Comparison of ENCODE assay signal across 14 mouse cellular contexts in the genomic region with DNA sequence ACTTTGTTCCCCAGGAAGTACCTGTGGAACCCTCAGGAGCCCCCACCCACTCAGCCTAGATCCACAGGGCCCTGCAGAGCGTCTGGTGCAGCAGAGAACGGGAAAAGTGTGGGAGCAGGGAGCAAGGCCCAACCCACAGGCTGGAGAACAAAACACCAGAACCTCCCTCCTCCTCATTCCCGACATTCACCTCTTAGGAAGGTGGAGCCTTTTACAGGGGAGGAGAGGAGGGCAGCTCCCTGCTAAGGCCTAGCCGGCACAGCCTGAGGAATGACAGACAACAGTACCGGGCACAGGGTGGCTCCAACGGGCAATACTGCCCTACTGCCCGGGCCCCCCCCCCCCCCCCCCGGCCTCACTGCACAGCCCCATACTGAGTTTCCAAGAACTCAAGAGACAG. TPM values are rescaled to one million over a fixed set of nuclear protein-coding genes. Genes with fewer than 3 reads are reported as not detected.
A peak's percentile ranks its signal among the peaks of the same experiment; 100 is the strongest.
DNase-seq lines count a peak whose midpoint lies in the region; ATAC-seq and TF ChIP-seq lines count a peak whose summit lies in the region.
"Had no signal": no experiment of that assay in that cellular context is flagged by ENCODE, and none has a peak within 500 bp of the region (broad histone marks: within the 10 kb centered on the region; RNA-seq: fewer than 3 reads in every experiment).

No protein-coding gene starts in this region.

- WGBS in forebrain, embryonic 10.5 days = 39% methylated on average over 8 of the region's 8 CpGs
- WGBS in forebrain, embryonic 13.5 days = 26% methylated on average over 7 of the region's 8 CpGs
- WGBS in limb, embryonic 12.5 days = 39% methylated on average over 8 of the region's 8 CpGs
- 55% methylated on average over 7 of the region's 8 CpGs for WGBS in limb, embryonic 10.5 days

- H3K27me3 ChIP-seq in forebrain, embryonic 10.5 days (ENCODE audit: poor library complexity, severe bottlenecking) = no peaks in the 10 kb centered on the region; the same call in 1 of the 2 replicates
- no peaks in the 10 kb centered on the region for H3K27me3 ChIP-seq in forebrain, embryonic 13.5 days
- H3K27me3 ChIP-seq in limb, embryonic 12.5 days = peaks cover 15% of the 10 kb centered on the region
- peaks cover 17% of the 10 kb centered on the region; the same call in 1 of the 2 replicates for H3K27me3 ChIP-seq in limb, embryonic 10.5 days (ENCODE audit: low read depth, poor library complexity, severe bottlenecking)

- no peaks in the 10 kb centered on the region for H3K9me3 ChIP-seq in forebrain, embryonic 10.5 days
- no peaks in the 10 kb centered on the region for H3K9me3 ChIP-seq in forebrain, embryonic 13.5 days (replicated peaks)
- no peaks in the 10 kb centered on the region for H3K9me3 ChIP-seq in limb, embryonic 12.5 days
- no peaks in the 10 kb centered on the region for H3K9me3 ChIP-seq in limb, embryonic 10.5 days (replicated peaks)
- H3K9me3 ChIP-seq in ES-E14 (ENCODE audit: control insufficient read depth, insufficient read depth, low read depth, low read length) = no peaks in the 10 kb centered on the region

- H3K4me1 ChIP-seq in forebrain, embryonic 10.5 days = peaks cover 95% of the 10 kb centered on the region
- H3K4me1 ChIP-seq in forebrain, embryonic 13.5 days = peaks cover 89% of the 10 kb centered on the region
- H3K4me1 ChIP-seq in limb, embryonic 12.5 days (replicated peaks) = peaks cover 55% of the 10 kb centered on the region
- peaks cover 88% of the 10 kb centered on the region for H3K4me1 ChIP-seq in limb, embryonic 10.5 days
- peaks cover 0 to 30% of the 10 kb centered on the region in 2 experiments; a peak in 2 of 4 replicates for H3K4me1 ChIP-seq in ES-E14 (ENCODE audit: control insufficient read depth in 2 of 2, insufficient read depth in 2 of 2, low read length in 2 of 2, poor library complexity in 1 of 2)

- H3K4me3 ChIP-seq in forebrain, embryonic 10.5 days = no peak overlapping the region
- no peak overlapping the region for H3K4me3 ChIP-seq in forebrain, embryonic 13.5 days
- no peak overlapping the region for H3K4me3 ChIP-seq in limb, embryonic 12.5 days (replicated peaks)
- H3K4me3 ChIP-seq in limb, embryonic 10.5 days = no peak overlapping the region
- 0 out of 4 replicates have a peak overlapping the region, but pooled peaks of 1 of the 2 experiments have one; percentile 21 for H3K4me3 ChIP-seq in ES-E14 (ENCODE audit: insufficient read depth in 1 of 2, low read depth in 1 of 2, low read length in 2 of 2, poor library complexity in 1 of 2, severe bottlenecking in 1 of 2)

- no peak overlapping the region for H3K9ac ChIP-seq in forebrain, embryonic 13.5 days
- 0 out of 2 replicates have a peak overlapping the region, but pooled peaks have one; percentile 13 for H3K9ac ChIP-seq in limb, embryonic 12.5 days (replicated peaks)
- peak overlapping the region; percentile 26; the same call in 1 of the 2 replicates for H3K9ac ChIP-seq in ES-E14 (ENCODE audit: insufficient read depth, low read depth, low read length, poor library complexity, severe bottlenecking)
- H3K9ac ChIP-seq: forebrain, postnatal 0 days; liver, embryonic 14.5 days had no signal

- no peak for ATAC-seq in forebrain, embryonic 13.5 days
- ATAC-seq in limb, embryonic 12.5 days (ENCODE audit: insufficient number of reproducible peaks, insufficient read depth, low FRiP score, low TSS enrichment, low read depth) = no peak
- ATAC-seq: forebrain, postnatal 0 days; hindbrain, postnatal 0 days had no signal

- H3K4me2 ChIP-seq in forebrain, embryonic 13.5 days = no peak overlapping the region
- no peak overlapping the region for H3K4me2 ChIP-seq in limb, embryonic 12.5 days

- in situ Hi-C loops in ES-E14 (cut with MboI; ENCODE audit: low sequenced_read_pairs in 2 of 2, unreplicated experiment in 2 of 2) = no loop called here

- H3K27ac ChIP-seq in forebrain, embryonic 10.5 days = 0 out of 2 replicates have a peak overlapping the region, but pooled peaks have one; percentile 41
- H3K27ac ChIP-seq in forebrain, embryonic 13.5 days = no peak overlapping the region
- H3K27ac ChIP-seq in limb, embryonic 12.5 days = no peak overlapping the region
- no peak overlapping the region for H3K27ac ChIP-seq in limb, embryonic 10.5 days
- no peak overlapping the region for H3K27ac ChIP-seq in ES-E14 (ENCODE audit: insufficient read depth, low read depth, low read length, poor library complexity, severe bottlenecking)
- H3K27ac ChIP-seq: hindbrain, postnatal 0 days; liver, embryonic 14.5 days had no signal

- no peak for DNase-seq in forebrain, embryonic 10.5 days (ENCODE audit: extremely low spot score, low spot score)
- no peak for DNase-seq in limb, embryonic 10.5 days (ENCODE audit: low spot score)
- no peak for DNase-seq in ES-E14 (ENCODE audit: low read depth, low spot score)
- peak; percentile 47 for DNase-seq in lung, postnatal 36 days
- no peak for DNase-seq in gastrocnemius, adult 8-10 months (ENCODE audit: low spot score in 2 of 2)
- no peak for DNase-seq in adrenal gland, adult 2 months
- DNase-seq: cerebellum, adult 18-20 months; forebrain, postnatal 0 days; gastrocnemius, postnatal 14 days; thymus, postnatal 36 days had no signal

- peaks cover 9% of the 10 kb centered on the region; the same call in 1 of the 2 replicates for H3K36me3 ChIP-seq in forebrain, embryonic 10.5 days (replicated peaks)
- 0 out of 2 replicates have a peak, but pooled peaks cover 3% of the 10 kb centered on the region for H3K36me3 ChIP-seq in forebrain, embryonic 13.5 days (ENCODE audit: poor library complexity, severe bottlenecking)
- no peaks in the 10 kb centered on the region for H3K36me3 ChIP-seq in limb, embryonic 12.5 days
- no peaks in the 10 kb centered on the region for H3K36me3 ChIP-seq in limb, embryonic 10.5 days
- no peaks in the 10 kb centered on the region for H3K36me3 ChIP-seq in ES-E14 (ENCODE audit: control insufficient read depth, insufficient read depth, low read length, poor library complexity, severe bottlenecking)

TF ChIP-seq in ES-E14, 5 proteins besides CTCF, POLR2A, EP300 and RAD21:
- no peak for TF ChIP-seq ZC3H11A (IDR thresholded peaks at IDR 0.05; ENCODE audit: borderline replicate concordance, low read depth, low read length)
- no peak for TF ChIP-seq HCFC1 (IDR thresholded peaks at IDR 0.05; ENCODE audit: borderline replicate concordance, insufficient read depth, low read length)

RNA-seq across cellular contexts. Expression of a gene that starts 44.0 kb away (rescaled TPM):
- polyA plus RNA-seq in forebrain, embryonic 10.5 days (2016; fragmentation: Nextera tagmentation; extraction: Ambion mirVana) = 3.2 and 3.9 TPM in 2 replicates
- polyA plus RNA-seq in forebrain, embryonic 13.5 days (2015; fragmentation: Nextera tagmentation; extraction: Ambion mirVana) = 4.5 and 5.3 TPM in 2 replicates
- 3.3 and 3.9 TPM in 2 replicates for polyA plus RNA-seq in limb, embryonic 12.5 days (2016; fragmentation: Nextera tagmentation; extraction: Ambion mirVana)
- 3.3 and 3.4 TPM in 2 replicates for polyA plus RNA-seq in limb, embryonic 10.5 days (2016; fragmentation: Nextera tagmentation; extraction: Ambion mirVana)
- 11.1 and 14.5 TPM in 2 replicates for total RNA-seq in ES-E14 (2012; rRNA removed)
- 100 to 1,000 TPM; 133 to 150 (median 139) TPM for total RNA-seq in gastrocnemius, adult 8-10 months (2022)
- total RNA-seq in adrenal gland, adult 2 months (2021) = 10 to 100 TPM; 23.7 to 37.6 TPM
- 8.1 and 8.7 TPM in 2 replicates for polyA plus RNA-seq in adrenal gland, adult 2 months (2012; rRNA removed)

RNA-seq across cellular contexts. Expression of a gene that starts 44.2 kb away (rescaled TPM):
- 75.2 and 76.3 TPM in 2 replicates for polyA plus RNA-seq in forebrain, embryonic 10.5 days (2016; fragmentation: Nextera tagmentation; extraction: Ambion mirVana)
- 90.0 and 91.6 TPM in 2 replicates for polyA plus RNA-seq in forebrain, embryonic 13.5 days (2015; fragmentation: Nextera tagmentation; extraction: Ambion mirVana)
- polyA plus RNA-seq in limb, embryonic 12.5 days (2016; fragmentation: Nextera tagmentation; extraction: Ambion mirVana) = 94.2 and 97.4 TPM in 2 replicates
- polyA plus RNA-seq in limb, embryonic 10.5 days (2016; fragmentation: Nextera tagmentation; extraction: Ambion mirVana) = 71.4 and 76.9 TPM in 2 replicates
- total RNA-seq in ES-E14 (2012; rRNA removed) = 43.0 and 56.0 TPM in 2 replicates
- total RNA-seq in gastrocnemius, adult 8-10 months (2022) = 100 to 1,000 TPM; 111 to 120 (median 117) TPM
- 100 to 1,000 TPM; 109 to 117 TPM for total RNA-seq in adrenal gland, adult 2 months (2021)
- polyA plus RNA-seq in adrenal gland, adult 2 months (2012; rRNA removed) = 9.2 and 11.0 TPM in 2 replicates

RNA-seq across cellular contexts. Expression of a gene that starts 51.9 kb away (rescaled TPM):
- 13.5 and 14.6 TPM in 2 replicates for polyA plus RNA-seq in forebrain, embryonic 10.5 days (2016; fragmentation: Nextera tagmentation; extraction: Ambion mirVana)
- 16.2 and 17.4 TPM in 2 replicates for polyA plus RNA-seq in forebrain, embryonic 13.5 days (2015; fragmentation: Nextera tagmentation; extraction: Ambion mirVana)
- 5.2 and 6.6 TPM in 2 replicates for polyA plus RNA-seq in limb, embryonic 12.5 days (2016; fragmentation: Nextera tagmentation; extraction: Ambion mirVana)
- 5.4 and 6.2 TPM in 2 replicates for polyA plus RNA-seq in limb, embryonic 10.5 days (2016; fragmentation: Nextera tagmentation; extraction: Ambion mirVana)
- 21.9 and 24.4 TPM in 2 replicates for total RNA-seq in ES-E14 (2012; rRNA removed)
- 10 to 100 TPM; 41.1 to 49.4 (median 43.5) TPM for total RNA-seq in gastrocnemius, adult 8-10 months (2022)
- 10 to 100 TPM; 19.0 to 26.9 TPM for total RNA-seq in adrenal gland, adult 2 months (2021)
- 35.3 and 38.0 TPM in 2 replicates for polyA plus RNA-seq in adrenal gland, adult 2 months (2012; rRNA removed)
